Mouse (Mus musculus) stomach, postnatal 0 days (tissue): Measurements from ENCODE around the gene Ccdc146.

Experiments
- CTCF ChIP-seq: IDR thresholded peaks from 2 replicates; pipeline ENCODE4 v1.5.1; 2016; ENCODE audit warnings: antibody characterized with exemption, low read depth, mild to moderate bottlenecking, moderate library complexity
- EP300 ChIP-seq: optimal IDR thresholded peaks from 2 replicates; pipeline ENCODE3; 2016; ENCODE audit warnings: antibody characterized with exemption

DNA sequence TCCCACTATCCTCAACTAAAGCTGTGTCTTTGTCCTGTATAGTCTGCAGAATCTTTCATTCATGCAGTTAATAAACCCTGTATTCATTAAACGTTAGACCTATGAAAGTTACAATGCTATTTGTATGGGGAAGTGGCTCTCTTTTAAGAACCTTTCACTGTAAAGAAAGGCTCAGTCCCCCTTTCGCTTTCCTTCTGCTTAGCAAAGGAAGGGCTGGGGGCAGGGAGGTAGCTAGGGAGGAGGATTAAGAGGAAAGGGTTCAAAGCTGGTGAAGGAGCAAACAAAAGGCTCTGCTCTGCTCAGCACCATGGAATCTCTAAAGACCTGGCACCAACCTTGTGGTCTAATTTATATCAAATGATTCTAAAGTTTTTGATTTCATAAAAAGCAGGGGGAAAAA, 57.0 kb downstream of the Ccdc146 start:
- no peak for TF ChIP-seq CTCF
- TF ChIP-seq EP300, result no peak
